Mouse (Mus musculus) cerebellum, adult 8-10 months (tissue): ENCODE results near the gene Iqsec2.

ENCODE experiments used
- DNase-seq: peaks from one replicate; pipeline ENCODE4 v3.0.0; 2022

The Iqsec2 gene

GRCm38 (mm10) chrX:152143941-152144741, at the start of gene Iqsec2:
Iqsec2 (plus strand) TSS chrX:152144268.
- peak; percentile 38 for DNase-seq

GRCm38 (mm10) chrX:152097572-152097971, 46.5 kb upstream of the Iqsec2 start:
- no peak for DNase-seq

GRCm38 (mm10) chrX:152121687-152122086, 22.4 kb upstream of the Iqsec2 start:
- no peak for DNase-seq

- no peak for DNase-seq
Observed at GRCm38 (mm10) chrX:152130777-152131176, 13.3 kb upstream of the Iqsec2 start.

GRCm38 (mm10) chrX:152132029-152132428, 12.0 kb upstream of the Iqsec2 start:
- no peak for DNase-seq

- DNase-seq = no peak
Observed at GRCm38 (mm10) chrX:152135195-152135594, 8.9 kb upstream of the Iqsec2 start.

GRCm38 (mm10) chrX:152144742-152145214, 710 bp downstream of the Iqsec2 start:
- no peak for DNase-seq

GRCm38 (mm10) chrX:152146150-152146549, 2.1 kb downstream of the Iqsec2 start:
- DNase-seq = peak; percentile 46

- peak; percentile 38 for DNase-seq
Observed at GRCm38 (mm10) chrX:152146691-152147090, 2.6 kb downstream of the Iqsec2 start.

- DNase-seq = peak; percentile 69
Observed at GRCm38 (mm10) chrX:152147451-152148116, 3.5 kb downstream of the Iqsec2 start.

- DNase-seq = no peak
Observed at GRCm38 (mm10) chrX:152148706-152149105, 4.6 kb downstream of the Iqsec2 start.

- DNase-seq = no peak
Observed at GRCm38 (mm10) chrX:152151709-152152108, 7.6 kb downstream of the Iqsec2 start.

GRCm38 (mm10) chrX:152158294-152158693, 14.2 kb downstream of the Iqsec2 start:
- DNase-seq = no peak

GRCm38 (mm10) chrX:152161404-152161803, 17.3 kb downstream of the Iqsec2 start:
- DNase-seq = peak; percentile 39

- DNase-seq = no peak
Observed at GRCm38 (mm10) chrX:152164061-152164460, 20.0 kb downstream of the Iqsec2 start.

- DNase-seq = no peak
Observed at GRCm38 (mm10) chrX:152166161-152166560, 22.1 kb downstream of the Iqsec2 start.

GRCm38 (mm10) chrX:152168521-152168920, 24.5 kb downstream of the Iqsec2 start:
- DNase-seq = peak; percentile 24

- DNase-seq = no peak
Observed at GRCm38 (mm10) chrX:152171041-152172026, 27.3 kb downstream of the Iqsec2 start.

GRCm38 (mm10) chrX:152172487-152172935, 28.4 kb downstream of the Iqsec2 start:
- DNase-seq = peak; percentile 41

- peak; percentile 53 for DNase-seq
Observed at GRCm38 (mm10) chrX:152175284-152175683, 31.2 kb downstream of the Iqsec2 start.

GRCm38 (mm10) chrX:152177897-152178296, 33.8 kb downstream of the Iqsec2 start:
- peak; percentile 69 for DNase-seq

GRCm38 (mm10) chrX:152178843-152179545, 34.9 kb downstream of the Iqsec2 start:
- peak; percentile 52 for DNase-seq
